Mouse (Mus musculus) forebrain, postnatal 0 days (tissue): ENCODE measurements around the gene Pcp4. TPM values are rescaled to one million over a fixed set of nuclear protein-coding genes. Genes with fewer than 3 reads are reported as not detected.

Source experiments
- ATAC-seq: fragments of 200-750 bp; cut with Nextera tagmentation; 2 replicates; pipeline ENCODE4 v1.8.0; 2017; ENCODE audit warnings: mild to moderate bottlenecking, moderate library complexity
- DNase-seq: peaks from one replicate; pipeline ENCODE4 v3.0.0-alpha.2; 2015
- H3K27ac ChIP-seq: fragments of 300-500 bp; sonication (generic); 2 replicates; pipeline ENCODE4 v1.5.1; 2014; ENCODE audit warnings: low read depth, mild to moderate bottlenecking, antibody characterized with exemption, low read length, moderate library complexity, mixed read lengths
- H3K27me3 ChIP-seq: fragments of 300-500 bp; sonication (generic); 2 replicates; pipeline ENCODE4 v1.6.1; 2014; ENCODE audit warnings: mild to moderate bottlenecking, low read length, mixed read lengths; ENCODE audit not compliant: insufficient read depth
- H3K36me3 ChIP-seq: fragments of 300-500 bp; sonication (generic); 2 replicates; pipeline ENCODE4 v1.6.1; 2014; ENCODE audit warnings: mild to moderate bottlenecking, moderate library complexity; ENCODE audit not compliant: insufficient read depth
- H3K4me1 ChIP-seq: fragments of 300-500 bp; sonication (generic); 2 replicates; pipeline ENCODE4 v1.6.1; 2014; ENCODE audit warnings: antibody characterized with exemption; ENCODE audit not compliant: insufficient read depth
- H3K4me2 ChIP-seq: fragments of 300-500 bp; sonication (generic); 2 replicates; pipeline ENCODE4 v1.6.1; 2014; ENCODE audit warnings: low read depth, mild to moderate bottlenecking, moderate library complexity
- H3K4me3 ChIP-seq: fragments of 300-500 bp; sonication (generic); 2 replicates; pipeline ENCODE4 v1.5.1; 2014; ENCODE audit warnings: low read depth, low read length, mixed read lengths
- H3K9ac ChIP-seq: fragments of 300-500 bp; sonication (generic); 2 replicates; pipeline ENCODE4 v1.6.1; 2014; ENCODE audit warnings: mild to moderate bottlenecking
- H3K9me3 ChIP-seq: fragments of 300-500 bp; sonication (generic); 2 replicates; pipeline ENCODE4 v1.6.1; 2016; ENCODE audit warnings: low read length
- CTCF ChIP-seq: sonication (generic); IDR thresholded peaks from 2 replicates; pipeline ENCODE4 v1.5.1; 2016; ENCODE audit warnings: antibody characterized with exemption, control low read depth, low read depth
- WGBS: fragments of 180-500 bp; shearing (Covaris S2); extraction: QIAGEN DNeasy Blood & Tissue Kit; methylation state at CpG from one replicate; pipeline ENCODE4 v1.1.7; 2014; 5-methylcytosine and 5-hydroxymethylcytosine counted together
- polyA plus RNA-seq: library from polyadenylated mRNA; unstranded; fragments of >200 nt; fragmentation: Nextera tagmentation; extraction: Ambion mirVana; gene quantifications from 2 replicates; pipeline ENCODE4 v1.2.1, GENCODE M21; 2015
- total RNA-seq: library from RNA; depleted of rRNA; stranded (reverse); fragments of >200 nt; gene quantifications from 2 replicates; pipeline ENCODE4 v1.2.3, GENCODE M21; 2014

The Pcp4 gene
- total and polyA plus RNA-seq, 2 experiments from 2014 or later, result 179 to 400 TPM

DNA sequence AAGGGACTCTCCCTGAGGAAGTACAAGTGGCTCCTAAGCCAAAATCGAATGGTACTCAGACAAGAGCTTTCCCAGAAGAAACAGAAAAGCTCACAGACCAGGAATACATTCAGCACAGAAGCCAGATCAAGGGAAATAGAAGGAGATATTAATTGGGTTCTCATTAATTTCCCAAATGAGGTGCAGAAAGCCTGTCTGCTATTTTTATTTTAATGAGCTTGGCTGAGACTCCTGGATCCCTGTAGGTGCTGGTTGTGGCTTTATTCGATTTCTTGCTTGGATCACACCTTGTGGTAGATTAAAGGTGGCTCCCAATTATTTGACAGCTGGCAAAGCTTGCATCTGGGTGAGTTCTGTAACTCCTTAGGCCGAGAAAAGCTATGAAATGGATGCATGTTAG, 35.2 kb downstream of the Pcp4 start:
- no peaks in the 10 kb centered on the region for H3K4me1 ChIP-seq
- H3K4me2 ChIP-seq, result no peak overlapping the region
- no peaks in the 10 kb centered on the region for H3K36me3 ChIP-seq
- DNase-seq (no peak), ATAC-seq (no peak)
- H3K9me3 ChIP-seq, result no peaks in the 10 kb centered on the region
- H3K27me3 ChIP-seq, result no peaks in the 10 kb centered on the region
- WGBS, result 44% methylated on average over 3 of the region's 3 CpGs
- no peak overlapping the region for H3K9ac ChIP-seq
- H3K27ac ChIP-seq, result no peak overlapping the region
- H3K4me3 ChIP-seq, result no peak overlapping the region
- no peak for TF ChIP-seq CTCF

DNA sequence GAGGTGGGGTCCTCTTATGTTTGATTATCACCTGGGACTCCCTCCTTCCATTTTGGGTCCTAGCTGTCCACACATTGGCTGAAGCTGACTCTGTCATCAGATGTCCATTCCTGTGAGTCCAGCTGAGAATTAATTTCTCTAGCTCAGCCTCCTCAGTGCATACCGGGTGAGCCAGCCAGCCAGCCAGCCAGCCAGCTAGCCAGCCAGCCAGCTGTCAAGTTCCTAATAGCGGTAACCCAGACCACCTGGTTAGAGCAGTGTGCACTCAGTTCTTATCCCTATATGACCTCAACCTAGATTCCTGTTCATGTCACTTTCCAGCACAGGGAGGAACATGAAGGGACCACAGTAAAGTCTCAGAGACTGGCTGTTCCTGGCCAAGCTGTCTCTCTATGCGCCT, 47.1 kb downstream of the Pcp4 start:
- no peaks in the 10 kb centered on the region for H3K36me3 ChIP-seq
- H3K27me3 ChIP-seq, result no peaks in the 10 kb centered on the region
- 73% methylated on average over 3 of the region's 3 CpGs for WGBS
- no peak overlapping the region for H3K4me3 ChIP-seq
- no peak overlapping the region for H3K4me2 ChIP-seq
- no peaks in the 10 kb centered on the region for H3K9me3 ChIP-seq
- DNase-seq, result no peak
- TF ChIP-seq CTCF, result no peak
- ATAC-seq, result no peak
- no peaks in the 10 kb centered on the region for H3K4me1 ChIP-seq
- H3K9ac ChIP-seq, result no peak overlapping the region
- H3K27ac ChIP-seq, result no peak overlapping the region

DNA sequence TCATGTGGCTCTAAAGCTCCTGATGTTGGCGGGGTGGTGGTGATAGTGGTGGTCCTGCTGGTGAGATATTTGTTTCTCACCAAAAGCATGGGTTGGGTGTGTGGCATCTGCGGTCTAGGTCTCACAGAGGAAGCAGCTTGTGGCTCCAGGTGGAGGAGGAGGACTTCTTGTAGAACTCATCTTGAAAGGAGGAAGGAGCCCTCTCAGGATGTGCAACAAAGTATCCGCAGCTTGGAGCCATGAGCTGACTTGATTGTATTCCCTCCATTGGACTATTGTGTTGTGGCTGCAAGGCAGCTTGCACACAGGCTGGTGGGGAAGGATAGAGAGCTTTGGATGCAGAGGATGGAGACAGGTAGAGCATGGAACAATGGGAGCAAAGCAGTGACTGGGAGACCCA, 60.1 kb downstream of the Pcp4 start:
- ATAC-seq (no peak), DNase-seq (no peak)
- no peaks in the 10 kb centered on the region for H3K36me3 ChIP-seq
- H3K4me1 ChIP-seq, result 0 out of 2 replicates have a peak, but pooled peaks cover 5% of the 10 kb centered on the region
- H3K27ac ChIP-seq, result no peak overlapping the region
- no peak for TF ChIP-seq CTCF
- no peak overlapping the region for H3K9ac ChIP-seq
- H3K4me3 ChIP-seq, result no peak overlapping the region
- 93% methylated on average over 3 of the region's 3 CpGs for WGBS
- H3K4me2 ChIP-seq, result no peak overlapping the region
- no peaks in the 10 kb centered on the region for H3K27me3 ChIP-seq
- H3K9me3 ChIP-seq, result no peaks in the 10 kb centered on the region

- Histone ChIP-seq H3K27me3 (no peaks in the 10 kb centered on the region), H3K9ac (no peak overlapping the region), H3K9me3 (no peaks in the 10 kb centered on the region), H3K4me1 (0 out of 2 replicates have a peak, but pooled peaks cover 5% of the 10 kb centered on the region), H3K27ac (no peak overlapping the region), H3K36me3 (no peaks in the 10 kb centered on the region), H3K4me2 (no peak overlapping the region), H3K4me3 (no peak overlapping the region)
- no peak for TF ChIP-seq CTCF
- 81% methylated on average over 4 of the region's 4 CpGs for WGBS
- ATAC-seq, result peak; percentile 36
- no peak for DNase-seq
Observed at GRCm38 (mm10) chr16:96528471-96528870, 61.1 kb downstream of the Pcp4 start.

DNA sequence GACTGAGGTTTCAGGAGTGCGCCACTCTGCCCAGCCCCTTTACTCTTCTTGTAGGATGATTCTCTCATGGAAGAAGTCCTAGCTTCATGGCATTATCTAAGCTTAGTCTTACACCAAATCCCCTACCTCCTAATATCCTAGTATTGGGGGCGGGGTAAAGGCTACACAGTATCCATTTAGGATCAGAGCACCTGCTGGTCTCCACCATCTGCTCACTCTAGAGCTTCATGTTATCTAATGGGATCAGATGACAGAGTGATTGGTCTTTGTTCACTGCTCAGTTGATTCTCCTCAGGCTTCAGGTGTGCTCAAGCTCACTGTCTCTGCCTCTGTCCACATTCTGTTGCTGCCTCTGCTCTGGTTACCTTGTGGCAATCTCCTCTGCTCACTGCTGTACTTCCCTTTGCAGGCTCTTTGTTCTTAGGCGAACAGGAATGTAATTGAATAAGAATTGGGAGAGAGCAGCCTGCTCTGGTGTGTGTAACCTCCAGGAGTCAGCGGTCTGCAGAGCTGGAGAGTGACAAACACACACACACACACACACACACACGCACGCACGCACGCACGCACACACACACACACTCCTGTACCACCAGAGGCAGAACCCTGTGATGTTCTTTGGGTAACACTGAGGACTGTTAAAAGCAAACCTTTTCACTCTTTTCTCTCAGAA, 62.6 kb downstream of the Pcp4 start:
- no peak overlapping the region for H3K4me2 ChIP-seq
- no peak overlapping the region for H3K27ac ChIP-seq
- 43% methylated on average over 9 of the region's 9 CpGs for WGBS
- no peak for TF ChIP-seq CTCF
- no peak overlapping the region for H3K4me3 ChIP-seq
- H3K4me1 ChIP-seq, result 0 out of 2 replicates have a peak, but pooled peaks cover 5% of the 10 kb centered on the region
- ATAC-seq, result 0 out of 2 replicates have a peak, but pooled peaks have one; percentile 34
- no peaks in the 10 kb centered on the region for H3K9me3 ChIP-seq
- DNase-seq, result no peak
- no peaks in the 10 kb centered on the region for H3K27me3 ChIP-seq
- H3K9ac ChIP-seq, result no peak overlapping the region
- no peaks in the 10 kb centered on the region for H3K36me3 ChIP-seq

- WGBS, result 21% methylated on average over 3 of the region's 3 CpGs
- no peak overlapping the region for H3K27ac ChIP-seq
Observed at GRCm38 (mm10) chr16:96530569-96530898, 63.1 kb downstream of the Pcp4 start.

GRCm38 (mm10) chr16:96531029-96531428, 63.6 kb downstream of the Pcp4 start:
- H3K9ac ChIP-seq, result no peak overlapping the region
- 83% methylated on average over 4 of the region's 4 CpGs for WGBS

More at GRCm38 (mm10) chr16:96530569-96530898, 63.1 kb downstream of the Pcp4 start:
- no peak overlapping the region for H3K4me3 ChIP-seq
- TF ChIP-seq CTCF, result no peak
- ATAC-seq (no peak), DNase-seq (no peak)
- no peak overlapping the region for H3K9ac ChIP-seq
- no peak overlapping the region for H3K4me2 ChIP-seq
- H3K4me1 ChIP-seq, result 0 out of 2 replicates have a peak, but pooled peaks cover 5% of the 10 kb centered on the region
- H3K27me3 ChIP-seq, result no peaks in the 10 kb centered on the region
- no peaks in the 10 kb centered on the region for H3K36me3 ChIP-seq
- H3K9me3 ChIP-seq, result no peaks in the 10 kb centered on the region

More at GRCm38 (mm10) chr16:96531029-96531428, 63.6 kb downstream of the Pcp4 start:
- no peak overlapping the region for H3K27ac ChIP-seq
- no peaks in the 10 kb centered on the region for H3K36me3 ChIP-seq
- H3K4me3 ChIP-seq, result no peak overlapping the region
- H3K4me2 ChIP-seq, result no peak overlapping the region
- no peak for TF ChIP-seq CTCF
- DNase-seq (no peak), ATAC-seq (no peak)
- H3K9me3 ChIP-seq, result no peaks in the 10 kb centered on the region
- no peaks in the 10 kb centered on the region for H3K27me3 ChIP-seq
- 0 out of 2 replicates have a peak, but pooled peaks cover 5% of the 10 kb centered on the region for H3K4me1 ChIP-seq
